Comparison of ENCODE assay signal across 13 mouse cellular contexts in the genomic region with DNA sequence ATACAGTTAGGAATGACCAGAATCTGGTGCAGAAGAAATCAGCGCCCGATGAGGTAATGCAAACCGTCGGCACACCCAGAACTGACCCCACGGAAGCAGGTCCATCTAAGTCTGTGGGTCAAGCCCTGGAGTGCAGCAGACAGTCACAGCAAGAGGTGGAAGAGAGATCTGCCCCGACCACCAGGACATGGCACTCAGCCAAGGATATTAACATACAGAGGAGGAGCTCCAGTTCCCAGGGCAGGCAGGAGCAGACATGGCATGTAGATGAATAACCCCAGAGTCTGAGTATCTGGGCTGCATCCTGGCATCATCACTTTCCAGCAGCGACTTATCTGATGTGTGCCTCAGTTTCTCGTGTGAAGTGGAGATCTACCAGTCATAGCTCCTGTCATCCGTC.
A peak's percentile ranks its signal among the peaks of the same experiment; 100 is the strongest.
DNase-seq lines count a peak whose midpoint lies in the region; ATAC-seq lines count a peak whose summit lies in the region.
"Had no signal": no experiment of that assay in that cellular context is flagged by ENCODE, and none has a peak within 500 bp of the region (broad histone marks: within the 10 kb centered on the region; RNA-seq: fewer than 3 reads in every experiment).

No protein-coding gene starts in this region.

- H3K4me3 ChIP-seq in embryonic facial prominence, embryonic 14.5 days (ENCODE audit: low read depth, low read length) = no peak overlapping the region
- no peak overlapping the region for H3K4me3 ChIP-seq in embryonic facial prominence, embryonic 10.5 days
- no peak overlapping the region for H3K4me3 ChIP-seq in hindbrain, embryonic 13.5 days
- no peak overlapping the region for H3K4me3 ChIP-seq in hindbrain, embryonic 11.5 days (ENCODE audit: low read depth, low read length)
- no peak overlapping the region for H3K4me3 ChIP-seq in neural tube, embryonic 13.5 days
- no peak overlapping the region for H3K4me3 ChIP-seq in neural tube, embryonic 15.5 days (replicated peaks)
- H3K4me3 ChIP-seq: embryonic facial prominence, embryonic 15.5 days; left cerebral cortex, adult 2 months had no signal

- ATAC-seq in embryonic facial prominence, embryonic 14.5 days (ENCODE audit: low read depth) = no peak
- ATAC-seq in hindbrain, embryonic 13.5 days (ENCODE audit: low FRiP score) = peak; percentile 52; the same call in 1 of the 2 replicates
- no peak for ATAC-seq in hindbrain, embryonic 11.5 days (ENCODE audit: low FRiP score)
- 0 out of 2 replicates have a peak, but pooled peaks have one; percentile 45 for ATAC-seq in neural tube, embryonic 13.5 days (ENCODE audit: low read depth)
- no peak for ATAC-seq in neural tube, embryonic 15.5 days (ENCODE audit: low FRiP score)

- H3K4me2 ChIP-seq in embryonic facial prominence, embryonic 14.5 days (ENCODE audit: low read depth, low read length) = no peak overlapping the region
- no peak overlapping the region for H3K4me2 ChIP-seq in hindbrain, embryonic 13.5 days
- no peak overlapping the region for H3K4me2 ChIP-seq in hindbrain, embryonic 11.5 days (replicated peaks; ENCODE audit: low read depth, low read length)
- H3K4me2 ChIP-seq in neural tube, embryonic 13.5 days = no peak overlapping the region
- H3K4me2 ChIP-seq in neural tube, embryonic 15.5 days = no peak overlapping the region
- H3K4me2 ChIP-seq: embryonic facial prominence, embryonic 15.5 days had no signal

- 77% methylated on average over 9 of the region's 9 CpGs for WGBS in embryonic facial prominence, embryonic 14.5 days
- WGBS in embryonic facial prominence, embryonic 10.5 days = 92% methylated on average over 9 of the region's 9 CpGs
- WGBS in hindbrain, embryonic 13.5 days = 62% methylated on average over 9 of the region's 9 CpGs
- 76% methylated on average over 9 of the region's 9 CpGs for WGBS in hindbrain, embryonic 11.5 days
- 73% methylated on average over 9 of the region's 9 CpGs for WGBS in neural tube, embryonic 13.5 days
- 68% methylated on average over 9 of the region's 9 CpGs for WGBS in neural tube, embryonic 15.5 days

- H3K4me1 ChIP-seq in embryonic facial prominence, embryonic 14.5 days (ENCODE audit: control insufficient read depth, insufficient read depth, low read length) = peaks cover 6% of the 10 kb centered on the region
- H3K4me1 ChIP-seq in embryonic facial prominence, embryonic 10.5 days = no peaks in the 10 kb centered on the region
- H3K4me1 ChIP-seq in hindbrain, embryonic 13.5 days (replicated peaks) = peaks cover 25% of the 10 kb centered on the region
- no peaks in the 10 kb centered on the region for H3K4me1 ChIP-seq in hindbrain, embryonic 11.5 days (replicated peaks; ENCODE audit: control insufficient read depth, insufficient read depth, low read length)
- H3K4me1 ChIP-seq in neural tube, embryonic 13.5 days (replicated peaks) = peaks cover 23% of the 10 kb centered on the region
- peaks cover 12% of the 10 kb centered on the region; the same call in 1 of the 2 replicates for H3K4me1 ChIP-seq in neural tube, embryonic 15.5 days

- no peak overlapping the region for H3K9ac ChIP-seq in embryonic facial prominence, embryonic 14.5 days (ENCODE audit: low read depth, low read length)
- no peak overlapping the region for H3K9ac ChIP-seq in hindbrain, embryonic 13.5 days
- H3K9ac ChIP-seq in hindbrain, embryonic 11.5 days (ENCODE audit: low read depth, low read length) = no peak overlapping the region
- no peak overlapping the region for H3K9ac ChIP-seq in neural tube, embryonic 13.5 days
- H3K9ac ChIP-seq in neural tube, embryonic 15.5 days (replicated peaks) = no peak overlapping the region
- H3K9ac ChIP-seq: embryonic facial prominence, embryonic 15.5 days had no signal

- peak; percentile 17 for DNase-seq in embryonic facial prominence, embryonic 14.5 days (ENCODE audit: low spot score)
- no peak for DNase-seq in embryonic facial prominence, embryonic 10.5 days (ENCODE audit: low spot score)
- DNase-seq in hindbrain, embryonic 11.5 days (ENCODE audit: low spot score) = no peak
- DNase-seq in thymus, adult 18-20 months = no peak
- DNase-seq in spleen, adult 12 weeks (ENCODE audit: low spot score) = no peak
- DNase-seq: cerebellum, postnatal 36 days; gastrocnemius, postnatal 36 days; lung, postnatal 36 days had no signal

- H3K27me3 ChIP-seq in embryonic facial prominence, embryonic 14.5 days (replicated peaks; ENCODE audit: control insufficient read depth, insufficient read depth, low read length) = no peaks in the 10 kb centered on the region
- H3K27me3 ChIP-seq in embryonic facial prominence, embryonic 10.5 days (replicated peaks; ENCODE audit: low read depth, poor library complexity, severe bottlenecking) = no peaks in the 10 kb centered on the region
- no peaks in the 10 kb centered on the region for H3K27me3 ChIP-seq in hindbrain, embryonic 13.5 days
- H3K27me3 ChIP-seq in hindbrain, embryonic 11.5 days (ENCODE audit: control insufficient read depth, insufficient read depth, low read length) = no peaks in the 10 kb centered on the region
- H3K27me3 ChIP-seq in neural tube, embryonic 13.5 days = no peaks in the 10 kb centered on the region
- H3K27me3 ChIP-seq in neural tube, embryonic 15.5 days (replicated peaks) = no peaks in the 10 kb centered on the region
- H3K27me3 ChIP-seq: embryonic facial prominence, embryonic 15.5 days had no signal

- H3K27ac ChIP-seq in embryonic facial prominence, embryonic 14.5 days (replicated peaks; ENCODE audit: low read depth, low read length) = no peak overlapping the region
- H3K27ac ChIP-seq in embryonic facial prominence, embryonic 10.5 days (replicated peaks) = no peak overlapping the region
- H3K27ac ChIP-seq in hindbrain, embryonic 13.5 days = peak overlapping the region; percentile 40; the same call in 1 of the 2 replicates
- no peak overlapping the region for H3K27ac ChIP-seq in hindbrain, embryonic 11.5 days (ENCODE audit: low read depth, low read length)
- H3K27ac ChIP-seq in neural tube, embryonic 13.5 days (replicated peaks) = 0 out of 2 replicates have a peak overlapping the region, but pooled peaks have one; percentile 3
- no peak overlapping the region for H3K27ac ChIP-seq in neural tube, embryonic 15.5 days (replicated peaks)
- H3K27ac ChIP-seq: embryonic facial prominence, embryonic 15.5 days; left cerebral cortex, adult 2 months had no signal

- H3K36me3 ChIP-seq in embryonic facial prominence, embryonic 14.5 days (ENCODE audit: control insufficient read depth, insufficient read depth, low read length) = no peaks in the 10 kb centered on the region
- no peaks in the 10 kb centered on the region for H3K36me3 ChIP-seq in embryonic facial prominence, embryonic 10.5 days (replicated peaks)
- H3K36me3 ChIP-seq in hindbrain, embryonic 13.5 days = no peaks in the 10 kb centered on the region
- H3K36me3 ChIP-seq in hindbrain, embryonic 11.5 days (ENCODE audit: control insufficient read depth, insufficient read depth, low read length) = no peaks in the 10 kb centered on the region
- H3K36me3 ChIP-seq in neural tube, embryonic 13.5 days = no peaks in the 10 kb centered on the region; the same call in 1 of the 2 replicates
- H3K36me3 ChIP-seq in neural tube, embryonic 15.5 days = no peaks in the 10 kb centered on the region

- no peaks in the 10 kb centered on the region for H3K9me3 ChIP-seq in embryonic facial prominence, embryonic 14.5 days (ENCODE audit: control insufficient read depth, low read length)
- H3K9me3 ChIP-seq in embryonic facial prominence, embryonic 10.5 days = no peaks in the 10 kb centered on the region
- no peaks in the 10 kb centered on the region for H3K9me3 ChIP-seq in hindbrain, embryonic 13.5 days
- no peaks in the 10 kb centered on the region for H3K9me3 ChIP-seq in hindbrain, embryonic 11.5 days (ENCODE audit: control insufficient read depth, low read length)
- H3K9me3 ChIP-seq in neural tube, embryonic 13.5 days = no peaks in the 10 kb centered on the region
- H3K9me3 ChIP-seq in neural tube, embryonic 15.5 days (replicated peaks) = no peaks in the 10 kb centered on the region
- H3K9me3 ChIP-seq: embryonic facial prominence, embryonic 15.5 days had no signal

Comparison
In these comparisons a context has a peak if more than half of its experiments do, and no peak if none do; other contexts are left out.
1. ATAC-seq: peak in hindbrain, embryonic 13.5 days (single experiment) and neural tube, embryonic 13.5 days (single experiment); none in embryonic facial prominence, embryonic 14.5 days (single experiment), hindbrain, embryonic 11.5 days (single experiment) and neural tube, embryonic 15.5 days (single experiment).
2. H3K27ac ChIP-seq: peak in hindbrain, embryonic 13.5 days (single experiment) and neural tube, embryonic 13.5 days (single experiment); none in embryonic facial prominence, embryonic 14.5 days (single experiment), embryonic facial prominence, embryonic 10.5 days (single experiment), hindbrain, embryonic 11.5 days (single experiment) and neural tube, embryonic 15.5 days (single experiment).